Mouse (Mus musculus): ENCODE data around the gene Masp1. TPM values are rescaled to one million over a fixed set of nuclear protein-coding genes. Genes with fewer than 3 reads are reported as not detected.
A peak's percentile ranks its signal among the peaks of the same experiment; 100 is the strongest.

Masp1 gene
- polyA plus RNA-seq, 1 experiment from 2014 or later: 21.6 TPM

- H3K27me3 ChIP-seq (replicated peaks; ENCODE audit: control insufficient read depth, insufficient read depth, low read length): no peaks in the 10 kb centered on the region
- 56% methylated on average over 12 of the region's 12 CpGs for WGBS
Observed at GRCm38 (mm10) chr16:23437404-23438166, 83.0 kb downstream of the Masp1 start.

GRCm38 (mm10) chr16:23429991-23430390 lies 90.6 kb downstream of the Masp1 start:
- Histone ChIP-seq H3K4me2 (no peak overlapping the region), H3K36me3 (ENCODE audit: control insufficient read depth, insufficient read depth, low read length) (no peaks in the 10 kb centered on the region), H3K27me3 (replicated peaks; ENCODE audit: control insufficient read depth, insufficient read depth, low read length) (no peaks in the 10 kb centered on the region), H3K9me3 (ENCODE audit: control insufficient read depth, low read length) (no peaks in the 10 kb centered on the region), H3K9ac (ENCODE audit: low read depth, low read length) (no peak overlapping the region), H3K4me3 (ENCODE audit: low read depth, low read length) (no peak overlapping the region), H3K4me1 (replicated peaks; ENCODE audit: control insufficient read depth, insufficient read depth, low read length) (no peaks in the 10 kb centered on the region), H3K27ac (ENCODE audit: low read depth, low read length) (no peak overlapping the region)
- 80% methylated on average over 8 of the region's 8 CpGs for WGBS
- ATAC-seq (replicated peaks; ENCODE audit: low FRiP score) (no peak), DNase-seq (ENCODE audit: low spot score) (no peak)

More at GRCm38 (mm10) chr16:23437404-23438166, 83.0 kb downstream of the Masp1 start:
- no peak overlapping the region for H3K9ac ChIP-seq (ENCODE audit: low read depth, low read length)
- H3K27ac ChIP-seq (ENCODE audit: low read depth, low read length): no peak overlapping the region
- no peak overlapping the region for H3K4me2 ChIP-seq
- no peak overlapping the region for H3K4me3 ChIP-seq (ENCODE audit: low read depth, low read length)
- DNase-seq (ENCODE audit: low spot score) (no peak), ATAC-seq (replicated peaks; ENCODE audit: low FRiP score) (no peak)
- no peaks in the 10 kb centered on the region for H3K4me1 ChIP-seq (replicated peaks; ENCODE audit: control insufficient read depth, insufficient read depth, low read length)
- no peaks in the 10 kb centered on the region for H3K36me3 ChIP-seq (ENCODE audit: control insufficient read depth, insufficient read depth, low read length)
- H3K9me3 ChIP-seq (ENCODE audit: control insufficient read depth, low read length): no peaks in the 10 kb centered on the region

GRCm38 (mm10) chr16:23428647-23429319 lies 91.8 kb downstream of the Masp1 start, which contains the start of gene Rtp1:
Gene Rtp1 (plus strand): TSS chr16:23429133.
- Histone ChIP-seq H3K36me3 (ENCODE audit: control insufficient read depth, insufficient read depth, low read length) (no peaks in the 10 kb centered on the region), H3K4me1 (replicated peaks; ENCODE audit: control insufficient read depth, insufficient read depth, low read length) (no peaks in the 10 kb centered on the region), H3K27me3 (replicated peaks; ENCODE audit: control insufficient read depth, insufficient read depth, low read length) (no peaks in the 10 kb centered on the region), H3K9ac (ENCODE audit: low read depth, low read length) (no peak within 1 kb of the TSS), H3K4me3 (ENCODE audit: low read depth, low read length) (no peak within 1 kb of the TSS), H3K27ac (ENCODE audit: low read depth, low read length) (no peak within 1 kb of the TSS), H3K9me3 (ENCODE audit: control insufficient read depth, low read length) (no peaks in the 10 kb centered on the region), H3K4me2 (no peak within 1 kb of the TSS)
- ATAC-seq (replicated peaks; ENCODE audit: low FRiP score): no peak
- DNase-seq (ENCODE audit: low spot score): no peak
- WGBS: 80% methylated on average over 7 of the region's 7 CpGs

- no peak overlapping the region for H3K27ac ChIP-seq (ENCODE audit: low read depth, low read length)
- no peak overlapping the region for H3K4me2 ChIP-seq
- no peaks in the 10 kb centered on the region for H3K9me3 ChIP-seq (ENCODE audit: control insufficient read depth, low read length)
- H3K27me3 ChIP-seq (replicated peaks; ENCODE audit: control insufficient read depth, insufficient read depth, low read length): no peaks in the 10 kb centered on the region
- DNase-seq (ENCODE audit: low spot score): no peak
- H3K4me3 ChIP-seq (ENCODE audit: low read depth, low read length): no peak overlapping the region
- WGBS: 89% methylated on average over 1 of the region's 1 CpGs
- H3K9ac ChIP-seq (ENCODE audit: low read depth, low read length): no peak overlapping the region
- no peaks in the 10 kb centered on the region for H3K4me1 ChIP-seq (replicated peaks; ENCODE audit: control insufficient read depth, insufficient read depth, low read length)
- H3K36me3 ChIP-seq (ENCODE audit: control insufficient read depth, insufficient read depth, low read length): no peaks in the 10 kb centered on the region
- no peak for ATAC-seq (replicated peaks; ENCODE audit: low FRiP score)
Observed at GRCm38 (mm10) chr16:23427701-23428100, 92.9 kb downstream of the Masp1 start.

GRCm38 (mm10) chr16:23423825-23424224 lies 96.8 kb downstream of the Masp1 start:
- no peak overlapping the region for H3K4me3 ChIP-seq (ENCODE audit: low read depth, low read length)
- H3K4me1 ChIP-seq (replicated peaks; ENCODE audit: control insufficient read depth, insufficient read depth, low read length): no peaks in the 10 kb centered on the region
- H3K4me2 ChIP-seq: no peak overlapping the region
- H3K9ac ChIP-seq (ENCODE audit: low read depth, low read length): no peak overlapping the region
- no peaks in the 10 kb centered on the region for H3K36me3 ChIP-seq (ENCODE audit: control insufficient read depth, insufficient read depth, low read length)
- H3K27ac ChIP-seq (ENCODE audit: low read depth, low read length): no peak overlapping the region
- H3K9me3 ChIP-seq (ENCODE audit: control insufficient read depth, low read length): no peaks in the 10 kb centered on the region
- ATAC-seq (replicated peaks; ENCODE audit: low FRiP score) (no peak), DNase-seq (ENCODE audit: low spot score) (no peak)
- no peaks in the 10 kb centered on the region for H3K27me3 ChIP-seq (replicated peaks; ENCODE audit: control insufficient read depth, insufficient read depth, low read length)
- WGBS: 67% methylated on average over 5 of the region's 5 CpGs

- H3K4me3 ChIP-seq (ENCODE audit: low read depth, low read length): no peak overlapping the region
- ATAC-seq (replicated peaks; ENCODE audit: low FRiP score): no peak
- no peak for DNase-seq (ENCODE audit: low spot score)
- 73% methylated on average over 8 of the region's 8 CpGs for WGBS
- no peak overlapping the region for H3K27ac ChIP-seq (ENCODE audit: low read depth, low read length)
- H3K9me3 ChIP-seq (ENCODE audit: control insufficient read depth, low read length): no peaks in the 10 kb centered on the region
- peaks cover 3% of the 10 kb centered on the region; the same call in 1 of the 2 replicates for H3K4me1 ChIP-seq (replicated peaks; ENCODE audit: control insufficient read depth, insufficient read depth, low read length)
- no peaks in the 10 kb centered on the region for H3K27me3 ChIP-seq (replicated peaks; ENCODE audit: control insufficient read depth, insufficient read depth, low read length)
- no peak overlapping the region for H3K4me2 ChIP-seq
- H3K36me3 ChIP-seq (ENCODE audit: control insufficient read depth, insufficient read depth, low read length): no peaks in the 10 kb centered on the region
- H3K9ac ChIP-seq (ENCODE audit: low read depth, low read length): no peak overlapping the region
Observed at GRCm38 (mm10) chr16:23419565-23420085, 101.0 kb downstream of the Masp1 start.

GRCm38 (mm10) chr16:23417456-23418240 lies 103.0 kb downstream of the Masp1 start:
- ATAC-seq (replicated peaks; ENCODE audit: low FRiP score): no peak
- no peak overlapping the region for H3K27ac ChIP-seq (ENCODE audit: low read depth, low read length)
- 72% methylated on average over 13 of the region's 13 CpGs for WGBS

GRCm38 (mm10) chr16:23416657-23417293 lies 103.8 kb downstream of the Masp1 start:
- Histone ChIP-seq H3K9me3 (ENCODE audit: control insufficient read depth, low read length) (no peaks in the 10 kb centered on the region), H3K27ac (ENCODE audit: low read depth, low read length) (no peak overlapping the region), H3K27me3 (replicated peaks; ENCODE audit: control insufficient read depth, insufficient read depth, low read length) (no peaks in the 10 kb centered on the region), H3K4me3 (ENCODE audit: low read depth, low read length) (no peak overlapping the region), H3K9ac (ENCODE audit: low read depth, low read length) (no peak overlapping the region), H3K36me3 (ENCODE audit: control insufficient read depth, insufficient read depth, low read length) (no peaks in the 10 kb centered on the region), H3K4me1 (replicated peaks; ENCODE audit: control insufficient read depth, insufficient read depth, low read length) (peaks cover 3% of the 10 kb centered on the region; the same call in 1 of the 2 replicates), H3K4me2 (peak overlapping the region; percentile 30; the same call in 1 of the 2 replicates)
- WGBS: 49% methylated on average over 9 of the region's 9 CpGs
- no peak for DNase-seq (ENCODE audit: low spot score)
- no peak; the same call in 1 of the 2 replicates for ATAC-seq (replicated peaks; ENCODE audit: low FRiP score)

More at GRCm38 (mm10) chr16:23417456-23418240, 103.0 kb downstream of the Masp1 start:
- H3K4me3 ChIP-seq (ENCODE audit: low read depth, low read length): no peak overlapping the region
- H3K4me2 ChIP-seq: no peak overlapping the region
- H3K27me3 ChIP-seq (replicated peaks; ENCODE audit: control insufficient read depth, insufficient read depth, low read length): no peaks in the 10 kb centered on the region
- H3K36me3 ChIP-seq (ENCODE audit: control insufficient read depth, insufficient read depth, low read length): no peaks in the 10 kb centered on the region
- H3K9me3 ChIP-seq (ENCODE audit: control insufficient read depth, low read length): no peaks in the 10 kb centered on the region
- H3K4me1 ChIP-seq (replicated peaks; ENCODE audit: control insufficient read depth, insufficient read depth, low read length): peaks cover 3% of the 10 kb centered on the region; the same call in 1 of the 2 replicates
- no peak for DNase-seq (ENCODE audit: low spot score)
- H3K9ac ChIP-seq (ENCODE audit: low read depth, low read length): no peak overlapping the region

Data from liver, embryonic 11.5 days (tissue).